Comparison of ENCODE assay signal across 8 mouse cellular contexts in the genomic region with DNA sequence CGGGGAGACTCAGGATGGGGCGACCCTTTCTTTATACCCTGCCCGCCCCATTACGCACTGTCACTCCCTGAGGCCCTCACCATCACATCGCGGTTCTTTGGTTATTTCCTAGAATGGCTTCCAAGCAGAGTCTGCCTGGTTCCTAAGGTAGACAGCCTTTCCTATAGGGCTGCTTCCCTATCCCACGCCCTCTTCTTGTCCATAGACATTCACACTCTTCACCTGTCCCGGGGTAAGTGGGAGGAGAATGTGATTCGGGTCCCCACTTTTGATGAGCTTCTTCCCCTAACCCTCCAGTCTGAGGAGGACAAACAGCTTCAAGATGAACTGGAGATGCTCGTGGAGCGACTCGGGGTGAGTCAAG. TPM values are rescaled to one million over a fixed set of nuclear protein-coding genes. Genes with fewer than 3 reads are reported as not detected.
DNase-seq lines count a peak whose midpoint lies in the region; ATAC-seq and TF ChIP-seq lines count a peak whose summit lies in the region.

No protein-coding gene starts in this region.

- no peaks in the 10 kb centered on the region for H3K27me3 ChIP-seq in cerebellum, adult 2 months (ENCODE audit: control insufficient read depth, insufficient read depth, low read length)
- H3K27me3 ChIP-seq in spleen, adult 2 months (ENCODE audit: control insufficient read depth, insufficient read depth, low read length), result no peaks in the 10 kb centered on the region
- no peaks in the 10 kb centered on the region for H3K27me3 ChIP-seq in limb, embryonic 14.5 days (ENCODE audit: control insufficient read depth, insufficient read depth, low read length)
- H3K27me3 ChIP-seq in stomach, embryonic 14.5 days (ENCODE audit: control insufficient read depth, insufficient read depth, low read length), result no peaks in the 10 kb centered on the region

- peak overlapping the region; percentile 80 for H3K4me2 ChIP-seq in limb, embryonic 14.5 days (replicated peaks; ENCODE audit: low read depth, low read length, severe bottlenecking)
- H3K4me2 ChIP-seq in stomach, embryonic 14.5 days (replicated peaks; ENCODE audit: low read depth, low read length), result peak overlapping the region; percentile 95

- peak overlapping the region; percentile 73 for H3K4me3 ChIP-seq in cerebellum, adult 2 months (replicated peaks; ENCODE audit: insufficient read depth, low read depth, low read length)
- H3K4me3 ChIP-seq in spleen, adult 2 months (ENCODE audit: extremely low read depth, insufficient read depth, insufficient read length), result peak overlapping the region; percentile 71
- H3K4me3 ChIP-seq in limb, embryonic 14.5 days (replicated peaks; ENCODE audit: low read length), result peak overlapping the region; percentile 65
- H3K4me3 ChIP-seq in stomach, embryonic 14.5 days (ENCODE audit: low read depth, low read length), result peak overlapping the region; percentile 93

- H3K27ac ChIP-seq in cerebellum, adult 2 months (ENCODE audit: insufficient read depth, low read length), result peak overlapping the region; percentile 17; the same call in 1 of the 2 replicates
- no peak overlapping the region; the same call in 1 of the 2 replicates for H3K27ac ChIP-seq in spleen, adult 2 months (ENCODE audit: insufficient read depth, low read length)
- H3K27ac ChIP-seq in limb, embryonic 14.5 days (replicated peaks; ENCODE audit: low read depth, low read length), result no peak overlapping the region
- H3K27ac ChIP-seq in stomach, embryonic 14.5 days (ENCODE audit: low read length), result peak overlapping the region; percentile 21; the same call in 1 of the 2 replicates

- no peaks in the 10 kb centered on the region; the same call in 1 of the 2 replicates for H3K4me1 ChIP-seq in cerebellum, adult 2 months (ENCODE audit: control insufficient read depth, insufficient read depth, low read length)
- H3K4me1 ChIP-seq in spleen, adult 2 months (ENCODE audit: control insufficient read depth, insufficient read depth, insufficient read length), result peaks cover 2% of the 10 kb centered on the region; the same call in 1 of the 2 replicates
- H3K4me1 ChIP-seq in limb, embryonic 14.5 days (ENCODE audit: control insufficient read depth, insufficient read depth, low read length), result peaks cover 13% of the 10 kb centered on the region
- peaks cover 7% of the 10 kb centered on the region; the same call in 1 of the 2 replicates for H3K4me1 ChIP-seq in stomach, embryonic 14.5 days (ENCODE audit: control insufficient read depth, insufficient read depth, low read length)

- DNase-seq in cerebellum, adult 2 months, result no peak
- no peak for DNase-seq in spleen, adult 2 months (ENCODE audit: low read depth in 1 of 2, low spot score in 2 of 2)
- DNase-seq in spleen, postnatal 14 days (ENCODE audit: low spot score in 2 of 2), result no peak
- no peak for DNase-seq in limb, embryonic 14.5 days (ENCODE audit: low spot score)
- no peak for DNase-seq in right cerebral cortex, postnatal 4 days
- DNase-seq in right cerebral cortex, adult 18-20 months, result no peak

- no peaks in the 10 kb centered on the region for H3K9me3 ChIP-seq in limb, embryonic 14.5 days (ENCODE audit: control insufficient read depth, low read length)
- H3K9me3 ChIP-seq in stomach, embryonic 14.5 days (ENCODE audit: control insufficient read depth, low read depth, low read length), result no peaks in the 10 kb centered on the region

- no peak for TF ChIP-seq POLR2A in cerebellum, adult 2 months (IDR thresholded peaks at IDR 0.05; ENCODE audit: borderline replicate concordance, insufficient read depth, low read length)
- TF ChIP-seq POLR2A in spleen, adult 2 months (IDR thresholded peaks at IDR 0.05; ENCODE audit: low read depth, low read length), result no peak
- TF ChIP-seq POLR2A in limb, embryonic 14.5 days (IDR thresholded peaks at IDR 0.05; ENCODE audit: borderline replicate concordance, extremely low read depth, insufficient read depth, insufficient read length), result no peak

- 7% methylated on average over 12 of the region's 12 CpGs for WGBS in cerebellum, adult 2 months
- 5% methylated on average over 12 of the region's 12 CpGs for WGBS in spleen, adult 2 months
- 7% methylated on average over 12 of the region's 12 CpGs for WGBS in limb, embryonic 14.5 days
- WGBS in stomach, embryonic 14.5 days, result 5% methylated on average over 12 of the region's 12 CpGs

- no peak for ATAC-seq in cerebellum, adult (ENCODE audit: insufficient number of reproducible peaks, low FRiP score, low TSS enrichment)
- no peak for ATAC-seq in limb, embryonic 14.5 days (ENCODE audit: low FRiP score, low read depth)
- ATAC-seq in stomach, embryonic 14.5 days (ENCODE audit: insufficient number of reproducible peaks, insufficient read depth, low FRiP score, low read depth), result no peak

- peaks cover 23% of the 10 kb centered on the region for H3K36me3 ChIP-seq in spleen, adult 2 months (ENCODE audit: control insufficient read depth, insufficient read depth, low read length)
- H3K36me3 ChIP-seq in limb, embryonic 14.5 days (ENCODE audit: control insufficient read depth, insufficient read depth, low read length), result peaks cover 32% of the 10 kb centered on the region
- H3K36me3 ChIP-seq in stomach, embryonic 14.5 days (ENCODE audit: control insufficient read depth, insufficient read depth, low read length), result peaks cover 23% of the 10 kb centered on the region

- peak overlapping the region; percentile 80 for H3K9ac ChIP-seq in limb, embryonic 14.5 days (ENCODE audit: low read depth, low read length, severe bottlenecking)
- peak overlapping the region; percentile 84 for H3K9ac ChIP-seq in stomach, embryonic 14.5 days (replicated peaks; ENCODE audit: low read depth, low read length)

- TF ChIP-seq CTCF in cerebellum, adult 2 months (IDR thresholded peaks at IDR 0.05; ENCODE audit: borderline replicate concordance, insufficient read depth, low read depth, low read length), result no peak
- no peak for TF ChIP-seq CTCF in spleen, adult 2 months (IDR thresholded peaks at IDR 0.05; ENCODE audit: extremely low read depth, insufficient read depth, insufficient read length, insufficient replicate concordance)

RNA-seq across cellular contexts. Expression of gene Psmd2, which starts 0.5 kb away (rescaled TPM):
- polyA plus RNA-seq in cerebellum, adult 2 months (2012; rRNA removed), result 203 and 204 TPM in 2 replicates
- 41.8 and 42.7 TPM in 2 replicates for polyA plus RNA-seq in spleen, adult 2 months (2012; rRNA removed)
- polyA plus RNA-seq in limb, embryonic 14.5 days (2012; rRNA removed), result 156 and 180 TPM in 2 replicates
- 270 and 298 TPM in 2 replicates for polyA plus RNA-seq in limb, embryonic 14.5 days (2014; fragmentation: Nextera tagmentation; extraction: Ambion mirVana)
- polyA plus RNA-seq in stomach, embryonic 14.5 days (2014; fragmentation: Nextera tagmentation; extraction: Ambion mirVana), result 275 and 279 TPM in 2 replicates

RNA-seq across cellular contexts. Expression of gene Eif4g1, which starts 16.2 kb away (rescaled TPM):
- polyA plus RNA-seq in cerebellum, adult 2 months (2012; rRNA removed), result 184 and 193 TPM in 2 replicates
- 257 and 351 TPM in 2 replicates for polyA plus RNA-seq in spleen, adult 2 months (2012; rRNA removed)
- polyA plus RNA-seq in limb, embryonic 14.5 days (2012; rRNA removed), result 299 and 374 TPM in 2 replicates
- polyA plus RNA-seq in limb, embryonic 14.5 days (2014; fragmentation: Nextera tagmentation; extraction: Ambion mirVana), result 148 and 161 TPM in 2 replicates
- polyA plus RNA-seq in stomach, embryonic 14.5 days (2014; fragmentation: Nextera tagmentation; extraction: Ambion mirVana), result 180 TPM in 2 replicates

RNA-seq across cellular contexts. Expression of gene Ece2, which starts 22.3 kb away (rescaled TPM):
- polyA plus RNA-seq in cerebellum, adult 2 months (2012; rRNA removed), result 79.0 and 81.5 TPM in 2 replicates
- polyA plus RNA-seq in spleen, adult 2 months (2012; rRNA removed), result 0.07 and 0.15 TPM in 2 replicates
- 14.1 and 15.8 TPM in 2 replicates for polyA plus RNA-seq in limb, embryonic 14.5 days (2012; rRNA removed)
- polyA plus RNA-seq in limb, embryonic 14.5 days (2014; fragmentation: Nextera tagmentation; extraction: Ambion mirVana), result 3.9 and 4.1 TPM in 2 replicates
- 2.4 and 3.4 TPM in 2 replicates for polyA plus RNA-seq in stomach, embryonic 14.5 days (2014; fragmentation: Nextera tagmentation; extraction: Ambion mirVana)

RNA-seq across cellular contexts. Expression of gene Camk2n2, which starts 30.8 kb away (rescaled TPM):
- 230 and 239 TPM in 2 replicates for polyA plus RNA-seq in cerebellum, adult 2 months (2012; rRNA removed)
- 1.3 and 1.4 TPM in 2 replicates for polyA plus RNA-seq in spleen, adult 2 months (2012; rRNA removed)
- polyA plus RNA-seq in limb, embryonic 14.5 days (2012; rRNA removed), result 4.3 and 5.9 TPM in 2 replicates
- 1.0 and 1.1 TPM in 2 replicates for polyA plus RNA-seq in limb, embryonic 14.5 days (2014; fragmentation: Nextera tagmentation; extraction: Ambion mirVana)
- polyA plus RNA-seq in stomach, embryonic 14.5 days (2014; fragmentation: Nextera tagmentation; extraction: Ambion mirVana), result 1.8 and 2.1 TPM in 2 replicates

RNA-seq across cellular contexts. Expression of gene Alg3, which starts 40.4 kb away (rescaled TPM):
- 23.5 and 25.6 TPM in 2 replicates for polyA plus RNA-seq in cerebellum, adult 2 months (2012; rRNA removed)
- polyA plus RNA-seq in spleen, adult 2 months (2012; rRNA removed), result 18.5 and 19.6 TPM in 2 replicates
- polyA plus RNA-seq in limb, embryonic 14.5 days (2012; rRNA removed), result 27.4 and 43.5 TPM in 2 replicates
- 43.0 and 43.6 TPM in 2 replicates for polyA plus RNA-seq in limb, embryonic 14.5 days (2014; fragmentation: Nextera tagmentation; extraction: Ambion mirVana)
- 46.1 and 46.8 TPM in 2 replicates for polyA plus RNA-seq in stomach, embryonic 14.5 days (2014; fragmentation: Nextera tagmentation; extraction: Ambion mirVana)

Comparison
In these comparisons a context has a peak if more than half of its experiments do, and no peak if none do; other contexts are left out.
1. H3K27ac ChIP-seq: peak in cerebellum, adult 2 months (single experiment) and stomach, embryonic 14.5 days (single experiment); none in spleen, adult 2 months (single experiment) and limb, embryonic 14.5 days (single experiment).
2. Peak in every context shown above with its lines, with median percentiles within 50 percentile points of each other: H3K4me3 ChIP-seq.